Mouse (Mus musculus): ENCODE measurements around the gene Usp7. TPM values are rescaled to one million over a fixed set of nuclear protein-coding genes. Genes with fewer than 3 reads are reported as not detected.

Usp7 gene
- polyA plus RNA-seq, 1 experiment from 2014 or later, result 84.2 TPM

GRCm38 (mm10) chr16:8676800-8677199, 115.3 kb downstream of the Usp7 start:
- in situ Hi-C loops (cut with MboI; ENCODE audit: low pct_unique_long_range_greater_than_20kb), result loop anchor here (5.0 kb wide), 3 partner anchors 39 to 264 kb away; partner anchors contain the start of genes Pmm2 and Tmem186
- CTCF ChIA-PET, result interaction anchor here (0.6 to 1.5 kb wide), 9 partner anchors 9 to 265 kb away, joined by 3 to 6 read pairs (median 3); no protein-coding TSS in a partner anchor
- no peaks in the 10 kb centered on the region for H3K27me3 ChIP-seq
- POLR2A ChIA-PET, result no interaction called here
- TF ChIP-seq CTCF (IDR thresholded peaks at IDR 0.05), result no peak
- ATAC-seq, result no peak
- DNase-seq (ENCODE audit: low read depth, low spot score), result no peak

DNA sequence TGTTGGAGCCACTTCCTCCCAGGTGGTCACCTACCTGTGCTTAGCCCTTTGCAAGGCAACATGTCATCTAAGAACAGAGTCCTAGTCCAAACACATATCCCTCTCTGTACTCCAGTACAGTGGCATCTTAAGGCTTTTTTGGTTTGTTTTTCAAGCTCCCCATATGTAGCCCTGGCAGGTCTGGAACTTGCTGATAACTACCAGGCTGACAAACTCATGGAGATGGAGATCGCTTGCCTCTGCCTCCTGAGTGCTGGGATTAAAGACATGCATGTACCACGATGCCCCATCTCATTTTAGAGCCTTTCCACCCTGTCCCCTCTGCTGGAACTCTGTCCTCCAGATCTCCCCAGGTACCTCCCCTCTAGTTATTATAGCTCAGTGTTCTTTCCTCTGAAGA, 115.9 kb downstream of the Usp7 start:
- ChIA-PET POLR2A (no interaction called here), CTCF (interaction anchor here (0.6 to 1.4 kb wide), 8 partner anchors 10 to 264 kb away, joined by 3 to 6 read pairs (median 3); no protein-coding TSS in a partner anchor)
- no peak for ATAC-seq
- no peaks in the 10 kb centered on the region for H3K27me3 ChIP-seq
- TF ChIP-seq CTCF (IDR thresholded peaks at IDR 0.05), result no peak
- no peak for DNase-seq (ENCODE audit: low read depth, low spot score)
- in situ Hi-C loops (cut with MboI; ENCODE audit: low pct_unique_long_range_greater_than_20kb), result loop anchor here (5.0 kb wide), 3 partner anchors 39 to 264 kb away; partner anchors contain the start of genes Pmm2 and Tmem186

- in situ Hi-C loops (cut with MboI; ENCODE audit: low pct_unique_long_range_greater_than_20kb), result loop anchor here (5.0 kb wide), 3 partner anchors 38 to 263 kb away; partner anchors contain the start of genes Pmm2 and Tmem186
- CTCF ChIA-PET, result interaction anchor here (1.0 to 4.8 kb wide), 4 partner anchors 9 to 264 kb away, joined by 3 to 25 read pairs (median 4); no protein-coding TSS in a partner anchor
- POLR2A ChIA-PET, result no interaction called here
- no peaks in the 10 kb centered on the region for H3K27me3 ChIP-seq
- ATAC-seq (no peak), DNase-seq (ENCODE audit: low read depth, low spot score) (no peak)
- TF ChIP-seq CTCF (IDR thresholded peaks at IDR 0.05), result no peak
Observed at GRCm38 (mm10) chr16:8675559-8675958, 116.5 kb downstream of the Usp7 start.

DNA sequence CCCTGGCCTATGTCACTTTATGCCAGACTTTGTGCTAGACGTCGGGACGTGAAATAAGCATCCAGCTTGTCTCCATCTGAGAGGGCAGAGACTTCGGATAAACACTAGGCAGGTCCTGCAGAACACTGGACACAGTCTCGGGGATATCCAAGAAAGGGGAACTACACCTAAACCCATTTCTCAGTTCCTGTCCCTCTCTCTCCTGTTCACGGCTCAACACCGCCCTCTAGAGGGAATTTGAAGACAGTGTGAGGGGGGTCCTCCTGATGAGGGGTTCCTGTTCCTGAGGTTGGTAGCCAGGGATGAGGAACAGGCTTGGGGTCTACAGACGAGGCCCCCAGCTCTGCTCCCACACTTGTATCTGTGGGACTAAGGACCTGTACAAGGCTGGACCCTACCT, 117.9 kb downstream of the Usp7 start:
- no peaks in the 10 kb centered on the region for H3K27me3 ChIP-seq
- no peak for TF ChIP-seq CTCF (IDR thresholded peaks at IDR 0.05)
- in situ Hi-C loops (cut with MboI; ENCODE audit: low pct_unique_long_range_greater_than_20kb), result no loop called here
- DNase-seq (ENCODE audit: low read depth, low spot score), result no peak
- ATAC-seq, result no peak
- ChIA-PET POLR2A (interaction anchor here (1.5 kb wide), 1 partner anchor 181 kb away, joined by 4 read pairs; no protein-coding TSS in a partner anchor), CTCF (interaction anchor here (0.7 to 4.8 kb wide), 8 partner anchors 12 to 261 kb away, joined by 3 to 25 read pairs (median 4); no protein-coding TSS in a partner anchor)

- DNase-seq (ENCODE audit: low read depth, low spot score) (no peak), ATAC-seq (no peak)
- H3K27me3 ChIP-seq, result no peaks in the 10 kb centered on the region
- no peak for TF ChIP-seq CTCF (IDR thresholded peaks at IDR 0.05)
- ChIA-PET POLR2A (no interaction called here), CTCF (interaction anchor here (0.7 to 4.8 kb wide), 4 partner anchors 12 to 260 kb away, joined by 3 to 25 read pairs (median 14); no protein-coding TSS in a partner anchor)
- in situ Hi-C loops (cut with MboI; ENCODE audit: low pct_unique_long_range_greater_than_20kb), result no loop called here
Observed at GRCm38 (mm10) chr16:8673343-8673742, 118.8 kb downstream of the Usp7 start.

- in situ Hi-C loops (cut with MboI; ENCODE audit: low pct_unique_long_range_greater_than_20kb), result no loop called here
- ChIA-PET POLR2A (interaction anchor here (0.7 to 1.6 kb wide), 3 partner anchors 15 to 542 kb away, joined by 3 to 4 read pairs (median 4); no protein-coding TSS in a partner anchor), CTCF (interaction anchor here (0.8 to 4.8 kb wide), 4 partner anchors 24 to 260 kb away, joined by 3 to 25 read pairs (median 14); partner anchors contain the start of gene Mettl22)
- DNase-seq (ENCODE audit: low read depth, low spot score) (no peak), ATAC-seq (no peak)
- H3K27me3 ChIP-seq, result no peaks in the 10 kb centered on the region
- no peak for TF ChIP-seq CTCF (IDR thresholded peaks at IDR 0.05)
Observed at GRCm38 (mm10) chr16:8672811-8673210, 119.3 kb downstream of the Usp7 start.

DNA sequence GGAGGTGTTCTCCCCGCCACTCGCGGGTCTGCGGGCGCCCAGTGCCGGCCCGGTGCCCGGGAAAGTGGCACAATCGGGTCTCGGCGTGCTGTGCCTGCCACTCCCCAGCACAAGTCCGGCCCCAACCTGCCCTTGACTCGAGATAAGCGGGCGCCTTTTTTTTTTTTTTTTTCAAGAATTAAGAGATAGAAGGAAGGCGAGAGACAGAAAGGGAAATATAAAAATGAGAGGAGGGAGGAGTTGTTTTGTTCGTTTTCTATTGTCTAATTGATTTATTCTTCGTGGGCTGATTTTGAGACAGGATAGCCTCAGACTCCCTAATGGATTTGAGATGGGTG, 119.8 kb downstream of the Usp7 start:
- no peaks in the 10 kb centered on the region for H3K27me3 ChIP-seq
- ATAC-seq (no peak), DNase-seq (ENCODE audit: low read depth, low spot score) (no peak)
- CTCF ChIA-PET, result interaction anchor here (0.8 to 4.8 kb wide), 3 partner anchors 178 to 259 kb away, joined by 3 to 25 read pairs (median 20); partner anchors contain the start of gene Mettl22
- TF ChIP-seq CTCF (IDR thresholded peaks at IDR 0.05), result no peak
- in situ Hi-C loops (cut with MboI; ENCODE audit: low pct_unique_long_range_greater_than_20kb), result no loop called here
- POLR2A ChIA-PET, result interaction anchor here (0.7 to 1.6 kb wide), 5 partner anchors 15 to 542 kb away, joined by 3 to 4 read pairs (median 3); no protein-coding TSS in a partner anchor

- DNase-seq (ENCODE audit: low read depth, low spot score) (no peak), ATAC-seq (peak; percentile 85)
- no peaks in the 10 kb centered on the region for H3K27me3 ChIP-seq
- TF ChIP-seq CTCF (IDR thresholded peaks at IDR 0.05), result no peak
- ChIA-PET POLR2A (interaction anchor here (0.7 to 1.6 kb wide), 5 partner anchors 14 to 157 kb away, joined by 3 to 4 read pairs (median 3); no protein-coding TSS in a partner anchor), CTCF (interaction anchor here (0.8 to 4.8 kb wide), 4 partner anchors 10 to 259 kb away, joined by 3 to 25 read pairs (median 12); no protein-coding TSS in a partner anchor)
- in situ Hi-C loops (cut with MboI; ENCODE audit: low pct_unique_long_range_greater_than_20kb), result no loop called here
Observed at GRCm38 (mm10) chr16:8671551-8672349, 120.4 kb downstream of the Usp7 start, which contains the start of gene Carhsp1. Gene Carhsp1 (minus strand): TSS chr16:8672155.

DNA sequence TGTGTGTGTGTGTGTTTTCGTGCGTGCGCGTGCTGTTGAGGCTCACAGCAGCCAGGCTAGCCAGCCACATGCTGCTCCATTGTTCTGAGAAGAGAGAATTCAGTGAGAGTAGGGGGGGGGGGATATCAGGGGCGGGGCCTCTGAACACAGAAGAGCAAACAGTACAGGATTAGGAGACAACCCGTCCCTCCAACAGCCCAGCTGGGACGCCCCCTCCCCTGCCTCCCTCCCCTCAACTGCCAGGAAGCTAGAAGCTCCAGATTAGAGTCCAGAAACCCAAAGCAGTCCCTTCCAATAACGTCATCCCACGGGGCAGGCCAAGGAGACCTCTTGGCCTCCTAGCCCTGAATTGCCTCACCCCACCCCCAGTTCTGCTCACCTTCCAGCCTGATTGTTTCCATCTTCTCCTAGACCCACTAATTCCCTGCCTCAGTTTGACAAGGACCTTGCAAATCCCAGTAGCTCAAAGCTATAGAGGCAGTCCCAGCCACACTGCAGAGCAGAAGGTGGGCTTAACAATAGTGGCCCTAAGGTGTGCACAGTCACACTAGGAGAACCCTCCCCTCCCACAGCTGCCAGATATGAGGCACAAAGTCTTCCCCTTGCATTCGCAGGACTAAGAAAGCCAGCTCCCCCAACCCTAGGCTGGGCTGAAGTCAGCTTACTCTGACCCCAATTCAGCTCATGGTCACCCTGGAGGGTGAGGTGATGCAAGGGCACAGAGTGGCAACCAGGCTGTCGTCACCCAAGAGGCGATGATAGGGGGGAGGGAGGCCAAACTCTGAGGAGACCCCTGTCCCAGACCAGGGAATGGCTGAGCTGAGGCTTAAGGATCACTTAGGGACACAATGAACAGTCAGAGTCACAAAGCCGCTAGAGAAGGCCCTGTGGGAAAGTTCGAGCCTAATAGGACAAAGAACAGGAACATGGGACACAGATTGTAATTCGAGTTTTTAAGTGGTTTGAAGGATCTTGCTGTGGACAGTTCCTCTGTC, 121.8 kb downstream of the Usp7 start:
- TF ChIP-seq CTCF (IDR thresholded peaks at IDR 0.05), result no peak
- CTCF ChIA-PET, result interaction anchor here (0.8 to 4.8 kb wide), 5 partner anchors 9 to 257 kb away, joined by 3 to 25 read pairs (median 6); no protein-coding TSS in a partner anchor
- ATAC-seq, result no peak
- POLR2A ChIA-PET, result interaction anchor here (1.1 to 1.2 kb wide), 2 partner anchors 20 to 156 kb away, joined by 3 read pairs; no protein-coding TSS in a partner anchor
- no peak for DNase-seq (ENCODE audit: low read depth, low spot score)
- no peaks in the 10 kb centered on the region for H3K27me3 ChIP-seq
- in situ Hi-C loops (cut with MboI; ENCODE audit: low pct_unique_long_range_greater_than_20kb), result no loop called here

Measured in Patski (cell line).